Mouse (Mus musculus) cerebellum, postnatal 14 days (tissue): ENCODE measurements around the gene Atxn2.
"Not testable (repeated sequence)": the region's sequence is repeated elsewhere in the genome, so short reads cannot be mapped to it uniquely, and the experiment has no call there.

ENCODE experiments used
- DNase-seq, 2 experiments: peaks; one replicate each; pipeline ENCODE4 v3.0.0; 2021; ENCODE audit warnings: mixed read lengths in 2 of 2

Atxn2 gene

GRCm38 (mm10) chr5:121712232-121712933, 1.2 kb downstream of the Atxn2 start:
- DNase-seq = peak; percentile 66 to 77

DNA sequence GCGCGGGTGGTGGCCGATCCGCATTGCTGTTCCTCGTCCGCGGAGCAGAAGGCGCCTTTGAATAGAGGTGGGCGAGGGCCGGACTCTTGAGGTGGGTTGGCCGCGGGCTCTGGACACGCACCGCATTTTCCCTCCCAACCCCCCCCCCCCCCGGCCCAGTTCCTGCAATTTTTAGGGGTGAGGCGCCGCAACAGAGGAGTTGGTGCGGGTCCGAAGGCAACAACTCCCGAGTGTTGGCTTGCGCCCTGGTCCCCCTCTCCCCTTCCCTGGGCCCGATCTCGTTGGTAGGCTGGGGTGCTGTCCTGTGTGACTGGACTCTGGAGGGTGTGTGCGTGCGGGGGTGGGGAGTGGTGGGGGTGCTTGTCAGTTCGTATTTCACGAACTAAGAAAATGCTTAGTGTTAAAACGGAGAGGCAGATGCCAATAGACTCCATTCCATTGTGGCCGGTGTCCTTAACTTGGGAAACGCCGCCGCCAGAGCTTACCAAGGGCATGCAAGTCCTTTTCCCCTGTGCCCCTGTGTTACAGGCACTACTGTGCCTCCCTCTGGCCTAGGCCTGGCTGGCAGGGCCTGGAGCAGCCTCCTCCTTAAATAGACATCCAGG, 1.9 kb downstream of the Atxn2 start:
- peak; percentile 52 to 57 for DNase-seq

- DNase-seq = no peak
Measured at GRCm38 (mm10) chr5:121714331-121714730, 3.2 kb downstream of the Atxn2 start.

- no peak for DNase-seq
Measured at GRCm38 (mm10) chr5:121714928-121715327, 3.8 kb downstream of the Atxn2 start.

DNA sequence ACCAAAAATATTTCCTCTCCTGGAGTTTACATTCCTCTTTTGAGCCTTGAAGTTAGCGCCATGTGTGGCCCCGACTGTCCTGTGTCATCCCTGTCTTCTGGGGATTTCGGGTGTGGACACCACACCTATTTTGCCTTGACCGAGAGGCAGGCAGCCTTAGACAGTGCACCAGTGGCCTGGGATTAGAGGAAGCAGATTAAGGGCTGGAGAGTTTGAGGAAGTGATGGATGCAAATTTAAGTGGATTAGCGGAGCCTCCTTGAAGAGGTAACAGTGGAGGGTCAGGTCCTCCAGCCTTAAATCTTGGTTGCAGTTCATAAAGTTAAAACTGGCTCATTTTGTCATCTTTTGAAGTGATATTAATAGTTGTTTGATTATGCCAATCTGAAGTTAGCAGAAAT, 7.3 kb downstream of the Atxn2 start:
- no peak for DNase-seq

- peak in 1 of 2 experiments; percentile 27 for DNase-seq
Measured at GRCm38 (mm10) chr5:121720888-121721585, 9.9 kb downstream of the Atxn2 start.

GRCm38 (mm10) chr5:121721841-121722240, 10.7 kb downstream of the Atxn2 start:
- DNase-seq = no peak

- DNase-seq = no peak
Measured at GRCm38 (mm10) chr5:121724678-121725077, 13.5 kb downstream of the Atxn2 start.

DNA sequence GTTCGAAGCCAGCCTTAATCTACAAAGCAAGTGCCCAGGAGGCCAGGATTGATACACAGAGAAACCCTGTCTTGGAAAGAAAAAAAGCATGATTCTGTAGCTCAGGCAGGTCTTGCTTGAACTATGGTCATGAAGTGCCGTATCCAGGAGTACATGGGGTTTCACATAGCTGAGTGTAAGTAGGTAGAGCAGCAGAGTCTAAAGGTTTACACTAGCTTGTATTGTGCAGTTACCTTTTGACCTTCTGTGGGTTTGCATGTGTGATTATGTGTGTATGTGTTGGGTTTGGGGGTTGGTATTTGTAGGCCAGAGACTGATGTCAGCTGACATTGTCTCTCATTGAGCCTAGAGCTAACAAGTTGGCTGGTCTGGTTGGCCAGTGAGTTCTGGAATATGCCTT, 18.9 kb downstream of the Atxn2 start:
- no peak for DNase-seq

DNA sequence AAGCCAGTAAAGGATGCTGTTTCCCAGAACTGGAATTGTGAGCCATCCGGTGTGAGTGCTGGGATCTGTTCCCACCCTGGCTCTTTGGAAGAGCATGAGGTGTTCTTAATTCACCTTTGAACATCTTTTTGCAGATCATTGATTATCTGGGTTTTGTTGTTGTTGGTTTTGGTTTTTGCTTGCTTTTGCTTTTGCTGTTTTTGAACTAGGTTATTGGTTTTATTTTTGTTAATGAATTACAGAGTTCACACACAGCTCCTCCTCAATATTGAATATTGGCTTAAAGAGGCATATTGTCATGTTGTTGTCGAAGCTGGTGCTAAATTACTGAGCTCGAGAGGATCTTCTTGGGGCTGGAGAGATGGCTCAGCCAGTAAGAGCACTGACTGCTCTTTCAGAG, 25.5 kb downstream of the Atxn2 start:
- DNase-seq = no peak

DNA sequence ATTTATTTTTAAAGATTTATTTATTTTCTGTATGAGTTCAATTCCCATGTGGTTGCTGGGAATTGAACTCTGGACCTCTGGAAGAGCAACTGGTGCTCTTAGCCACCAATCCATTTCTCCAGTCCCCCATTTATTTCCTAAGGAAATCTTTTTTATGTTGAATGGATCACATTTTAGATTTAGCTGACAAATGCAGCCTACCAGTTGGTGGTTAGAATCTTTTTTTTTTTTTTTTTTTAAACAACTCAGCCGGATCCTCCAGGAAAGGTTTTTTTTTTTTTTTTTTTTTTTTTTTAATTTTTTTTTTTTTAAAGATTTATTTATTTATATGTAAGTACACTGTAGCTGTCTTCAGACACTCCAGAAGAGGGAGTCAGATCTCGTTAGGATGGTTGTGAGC, 27.0 kb downstream of the Atxn2 start:
- not testable (repeated sequence) for DNase-seq

DNA sequence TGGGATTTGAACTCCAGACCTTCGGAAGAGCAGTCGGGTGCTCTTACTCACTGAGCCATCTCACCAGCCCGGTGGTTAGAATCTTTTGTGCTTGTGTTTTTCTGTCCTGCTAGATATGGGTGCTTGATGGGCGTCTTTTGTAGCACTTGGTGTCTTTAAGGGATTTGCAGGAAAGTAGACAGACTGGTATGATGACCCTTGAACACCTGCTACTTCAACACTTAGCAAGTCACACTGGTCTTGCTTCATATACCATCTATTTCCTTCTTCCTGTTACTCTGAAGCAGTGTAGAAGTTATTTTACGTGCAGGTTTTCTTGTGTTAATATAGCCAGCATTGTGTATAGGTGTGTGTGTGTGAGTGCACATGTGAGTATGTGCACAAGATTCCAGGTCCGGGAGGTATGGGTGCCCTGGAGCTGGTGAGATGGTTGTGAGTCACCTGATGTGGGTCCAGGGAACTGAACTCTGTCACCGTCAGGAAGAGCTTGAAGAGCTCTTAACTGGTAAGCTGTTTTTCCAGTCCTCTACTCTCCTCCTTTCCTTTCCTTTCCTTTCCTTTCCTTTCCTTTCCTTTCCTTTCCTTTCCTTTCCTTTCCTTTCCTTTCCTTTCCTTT, 27.5 kb downstream of the Atxn2 start:
- no peak for DNase-seq

GRCm38 (mm10) chr5:121740516-121740915, 29.4 kb downstream of the Atxn2 start:
- DNase-seq = no peak

GRCm38 (mm10) chr5:121742915-121743314, 31.8 kb downstream of the Atxn2 start:
- DNase-seq = no peak

DNA sequence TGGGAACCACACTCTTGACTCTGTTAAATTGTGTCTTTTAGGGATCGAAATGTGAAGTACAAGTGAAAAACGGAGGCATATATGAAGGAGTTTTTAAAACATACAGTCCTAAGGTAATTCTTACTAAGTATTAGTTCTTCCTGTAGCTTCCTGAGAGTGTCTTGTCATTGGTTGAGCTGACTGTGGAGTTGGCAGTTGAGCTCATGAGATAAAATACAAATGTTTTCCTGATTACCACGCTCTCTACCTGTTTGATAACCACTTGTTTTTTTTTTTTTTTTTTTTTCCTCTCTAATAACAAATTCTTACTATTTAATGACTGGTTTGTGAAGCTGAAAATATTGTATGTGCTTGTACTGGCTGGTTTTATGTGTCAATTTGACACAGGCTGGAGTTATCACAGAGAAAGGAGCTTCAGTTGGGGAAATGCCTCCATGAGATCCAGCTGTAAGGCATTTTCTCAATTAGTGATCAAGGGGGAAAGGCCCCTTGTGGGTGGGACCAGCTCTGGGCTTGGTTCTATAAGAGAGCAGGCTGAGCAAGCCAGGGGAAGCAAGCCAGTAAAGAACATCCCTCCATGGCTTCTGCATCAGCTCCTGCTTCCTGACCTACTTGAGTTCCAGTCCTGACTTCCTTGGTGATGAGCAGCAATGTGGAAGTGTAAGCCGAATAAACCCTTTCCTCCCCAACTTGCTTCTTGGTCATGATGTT, 36.9 kb downstream of the Atxn2 start:
- not testable (repeated sequence) for DNase-seq

GRCm38 (mm10) chr5:121749633-121750032, 38.5 kb downstream of the Atxn2 start:
- DNase-seq = no peak

DNA sequence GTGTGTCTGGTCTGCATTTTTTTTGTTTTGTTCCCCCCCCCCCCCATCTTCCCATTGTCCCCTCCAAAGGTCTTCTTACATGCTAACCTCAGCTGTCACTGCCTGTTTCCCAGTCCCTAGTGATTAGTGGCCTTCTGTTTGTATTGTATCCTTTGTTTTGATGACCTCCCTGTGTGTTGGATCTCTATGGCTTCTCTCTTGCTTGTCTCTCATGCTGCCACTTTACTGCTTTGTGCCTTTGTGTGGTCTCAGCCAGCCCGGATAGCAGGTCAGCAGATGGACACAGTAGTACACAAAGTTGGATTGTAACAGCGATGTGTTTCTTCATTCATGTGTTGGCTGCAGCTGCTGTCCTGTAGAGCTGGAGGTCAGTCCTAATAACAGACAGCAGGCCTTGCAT, 46.8 kb downstream of the Atxn2 start:
- DNase-seq = no peak

DNA sequence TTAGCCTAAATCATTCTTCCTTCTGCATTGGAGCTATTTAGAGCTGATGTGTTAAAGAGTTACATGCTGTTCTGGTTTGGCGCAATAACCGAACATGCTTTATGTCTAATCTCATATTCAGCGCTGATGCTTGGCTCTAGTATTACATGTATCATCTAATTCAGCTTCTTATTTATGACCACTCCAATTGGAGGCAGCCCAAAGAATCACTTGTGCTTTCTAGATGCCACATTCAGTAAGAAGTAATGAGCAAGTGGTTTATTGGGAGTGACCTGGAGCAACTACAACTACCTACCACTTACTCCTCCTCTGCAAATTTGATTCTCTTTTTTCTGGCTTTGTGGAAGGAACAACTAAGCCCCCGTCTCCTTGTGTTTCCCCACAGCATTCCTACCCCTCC, 47.2 kb downstream of the Atxn2 start:
- DNase-seq = no peak

GRCm38 (mm10) chr5:121759921-121760320, 48.8 kb downstream of the Atxn2 start:
- peak; percentile 31 to 41 for DNase-seq

GRCm38 (mm10) chr5:121761459-121761858, 50.3 kb downstream of the Atxn2 start:
- peak; percentile 29 to 45 for DNase-seq

DNA sequence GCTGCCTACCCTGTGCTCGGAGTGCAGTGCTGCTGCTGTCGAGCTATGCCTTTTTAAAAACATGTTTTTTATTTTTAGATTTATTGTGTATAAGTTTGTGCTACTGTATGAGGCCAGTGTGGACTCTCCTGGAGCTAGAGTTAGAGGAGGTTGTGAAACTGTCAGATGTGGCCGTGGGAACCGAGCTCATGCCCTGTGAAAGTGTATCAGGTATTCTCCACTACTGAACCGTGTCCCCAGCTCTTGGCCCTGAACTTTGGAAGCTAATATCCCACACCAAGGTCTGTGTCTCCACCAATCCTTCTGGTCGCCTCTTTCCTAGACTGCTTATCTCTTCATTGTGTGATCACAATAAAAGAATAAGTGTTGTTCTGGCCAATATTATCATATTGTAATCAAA, 51.8 kb downstream of the Atxn2 start:
- DNase-seq = no peak

- no peak for DNase-seq
Measured at GRCm38 (mm10) chr5:121765020-121765419, 53.9 kb downstream of the Atxn2 start.
